Mouse (Mus musculus): ENCODE data around the gene Ak6. TPM values are rescaled to one million over a fixed set of nuclear protein-coding genes. Genes with fewer than 3 reads are reported as not detected.
A peak's percentile ranks its signal among the peaks of the same experiment; 100 is the strongest.

The Ak6 gene
- polyA plus RNA-seq, 1 experiment from 2014 or later: 219 TPM

DNA sequence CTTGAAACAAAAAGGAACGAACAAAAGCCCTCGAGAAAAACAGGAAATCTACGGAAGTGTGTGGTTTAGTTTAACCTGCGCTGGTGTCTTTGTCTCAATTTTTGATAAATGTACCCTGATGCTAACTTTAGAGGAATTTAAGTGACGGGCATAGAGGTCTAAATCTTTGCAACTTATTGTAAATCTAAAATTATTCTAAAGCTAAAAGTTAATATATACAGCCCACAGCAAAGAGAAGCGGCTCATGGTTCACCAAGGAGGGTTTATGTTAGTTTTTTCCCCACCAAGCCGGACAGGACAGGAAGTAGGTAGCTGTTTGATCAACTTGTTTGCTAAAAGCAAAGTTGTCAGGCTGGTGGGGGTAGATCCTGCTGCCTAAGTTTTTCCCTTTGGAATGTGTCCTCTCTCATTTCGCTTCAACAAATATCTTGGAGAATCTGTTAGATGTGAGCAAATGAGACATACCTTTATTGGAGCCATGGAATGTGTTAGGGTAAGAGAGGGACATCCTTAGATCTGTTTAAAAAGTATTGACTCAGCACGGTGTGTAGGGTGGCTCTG is 19.5 kb downstream of the Ak6 start:
- ATAC-seq (ENCODE audit: low read depth) (no peak), DNase-seq (no peak)
- WGBS (ENCODE audit: insufficient replicate concordance): 10% methylated on average over 9 of the region's 9 CpGs
- Histone ChIP-seq H3K36me3 (peaks cover 13% of the 10 kb centered on the region), H3K9me3 (replicated peaks) (no peaks in the 10 kb centered on the region), H3K27me3 (peaks cover 7% of the 10 kb centered on the region; the same call in 1 of the 2 replicates), H3K4me2 (peak overlapping the region; percentile 82), H3K27ac (peak overlapping the region; percentile 69), H3K9ac (peak overlapping the region; percentile 69), H3K4me1 (replicated peaks) (peaks cover 6% of the 10 kb centered on the region; the same call in 1 of the 2 replicates), H3K4me3 (replicated peaks) (peak overlapping the region; percentile 66)

DNA sequence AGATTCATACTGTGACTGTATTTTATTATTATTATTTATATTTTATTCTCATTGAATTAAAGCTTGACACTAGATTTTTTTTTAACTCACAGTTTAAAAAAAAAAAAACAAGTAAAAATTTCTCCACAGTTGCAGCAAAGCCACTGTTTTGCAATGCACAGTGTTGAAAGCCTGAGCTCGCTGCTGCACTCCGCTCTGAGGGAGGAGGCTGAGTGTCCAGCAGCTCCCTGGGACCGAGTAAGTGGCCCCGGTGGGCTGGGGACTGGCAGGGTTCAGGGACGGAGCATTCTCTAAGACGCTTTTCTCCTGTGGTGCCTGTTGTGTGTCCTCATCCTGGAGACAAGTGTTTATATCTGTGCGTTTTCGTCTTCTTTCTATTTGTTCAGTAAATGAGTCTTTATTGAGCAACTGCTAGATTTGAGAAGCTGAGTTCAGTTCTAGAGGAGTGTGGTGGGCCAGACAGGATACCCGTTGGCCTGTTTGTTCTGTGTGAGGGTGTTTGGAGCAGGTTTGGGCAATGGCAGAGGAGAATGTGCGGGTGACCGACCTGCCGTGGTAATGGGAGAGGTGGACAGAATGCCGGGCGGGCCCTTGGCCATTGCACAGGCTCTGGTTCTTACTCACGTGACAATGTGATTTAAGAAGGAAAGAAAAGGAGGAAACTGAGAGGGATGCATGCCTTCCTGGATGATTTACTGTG is 25.3 kb downstream of the Ak6 start:
- Histone ChIP-seq H3K36me3 (peaks cover 6% of the 10 kb centered on the region; the same call in 1 of the 2 replicates), H3K9ac (no peak overlapping the region), H3K27ac (peak overlapping the region; percentile 23; the same call in 1 of the 2 replicates), H3K27me3 (no peaks in the 10 kb centered on the region), H3K4me1 (replicated peaks) (no peaks in the 10 kb centered on the region), H3K4me2 (no peak overlapping the region), H3K4me3 (replicated peaks) (no peak overlapping the region; the same call in 1 of the 2 replicates), H3K9me3 (replicated peaks) (no peaks in the 10 kb centered on the region)
- WGBS (ENCODE audit: insufficient replicate concordance): 72% methylated on average over 15 of the region's 15 CpGs
- ATAC-seq (ENCODE audit: low read depth): no peak
- no peak for DNase-seq

DNA sequence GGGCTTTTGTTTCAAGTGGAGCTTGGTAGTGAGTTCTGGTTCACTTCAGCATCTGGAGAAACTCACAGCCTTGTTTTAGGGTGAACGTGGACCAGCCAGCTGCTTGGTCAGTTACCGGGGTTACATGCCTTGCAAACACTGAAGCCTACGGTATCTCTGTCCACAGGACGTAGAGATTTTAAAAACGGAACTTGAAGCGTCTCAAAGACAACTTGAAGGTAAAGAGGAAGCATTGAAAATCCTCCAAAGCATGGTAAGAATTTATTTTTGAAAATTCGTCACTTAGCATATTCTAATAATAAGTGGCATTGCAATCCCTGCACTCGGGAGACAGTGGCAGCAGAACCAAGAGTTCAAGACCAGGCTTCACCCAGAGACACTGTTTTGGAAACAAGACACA is 30.8 kb downstream of the Ak6 start:
- no peak for ATAC-seq (ENCODE audit: low read depth)
- Histone ChIP-seq H3K9ac (no peak overlapping the region), H3K4me1 (replicated peaks) (no peaks in the 10 kb centered on the region), H3K9me3 (replicated peaks) (no peaks in the 10 kb centered on the region), H3K36me3 (peaks cover 6% of the 10 kb centered on the region; the same call in 1 of the 2 replicates), H3K27me3 (no peaks in the 10 kb centered on the region), H3K4me3 (replicated peaks) (no peak overlapping the region), H3K4me2 (no peak overlapping the region), H3K27ac (no peak overlapping the region)
- no peak for DNase-seq
- 71% methylated on average over 8 of the region's 8 CpGs for WGBS (ENCODE audit: insufficient replicate concordance)

DNA sequence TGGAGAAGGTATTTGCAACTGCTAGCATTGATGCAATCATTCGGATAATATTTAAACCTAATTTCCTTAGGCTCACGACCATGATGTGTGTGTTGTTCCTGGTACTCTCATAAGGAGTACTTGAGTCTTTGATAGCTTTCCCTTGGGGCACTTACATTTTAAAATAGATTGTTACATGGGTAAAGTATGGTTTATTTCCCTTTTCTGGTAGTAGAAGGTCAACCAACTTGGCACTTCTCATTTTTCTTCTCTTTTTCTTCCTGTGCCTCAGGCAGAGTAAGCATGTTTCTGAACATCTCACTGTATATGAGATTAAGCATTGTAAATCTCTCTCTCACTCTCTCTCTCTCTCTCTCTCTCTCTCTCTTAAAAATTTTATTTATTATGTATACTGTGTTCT is 32.1 kb downstream of the Ak6 start:
- Histone ChIP-seq H3K27me3 (no peaks in the 10 kb centered on the region), H3K4me2 (no peak overlapping the region), H3K4me1 (replicated peaks) (no peaks in the 10 kb centered on the region), H3K4me3 (replicated peaks) (no peak overlapping the region), H3K9me3 (replicated peaks) (no peaks in the 10 kb centered on the region), H3K36me3 (peaks cover 4% of the 10 kb centered on the region; the same call in 1 of the 2 replicates), H3K9ac (no peak overlapping the region), H3K27ac (no peak overlapping the region)
- 60% methylated on average over 2 of the region's 2 CpGs for WGBS (ENCODE audit: insufficient replicate concordance)
- DNase-seq (no peak), ATAC-seq (ENCODE audit: low read depth) (no peak)

GRCm38 (mm10) chr13:100684355-100684754 is 33.6 kb downstream of the Ak6 start:
- no peak overlapping the region for H3K4me2 ChIP-seq
- no peaks in the 10 kb centered on the region for H3K27me3 ChIP-seq
- no peak overlapping the region for H3K9ac ChIP-seq
- H3K4me3 ChIP-seq (replicated peaks): no peak overlapping the region
- ATAC-seq (ENCODE audit: low read depth) (no peak), DNase-seq (peak; percentile 19)
- 66% methylated on average over 2 of the region's 2 CpGs for WGBS (ENCODE audit: insufficient replicate concordance)
- H3K36me3 ChIP-seq: no peaks in the 10 kb centered on the region
- no peaks in the 10 kb centered on the region for H3K4me1 ChIP-seq (replicated peaks)
- no peaks in the 10 kb centered on the region for H3K9me3 ChIP-seq (replicated peaks)
- no peak overlapping the region for H3K27ac ChIP-seq

DNA sequence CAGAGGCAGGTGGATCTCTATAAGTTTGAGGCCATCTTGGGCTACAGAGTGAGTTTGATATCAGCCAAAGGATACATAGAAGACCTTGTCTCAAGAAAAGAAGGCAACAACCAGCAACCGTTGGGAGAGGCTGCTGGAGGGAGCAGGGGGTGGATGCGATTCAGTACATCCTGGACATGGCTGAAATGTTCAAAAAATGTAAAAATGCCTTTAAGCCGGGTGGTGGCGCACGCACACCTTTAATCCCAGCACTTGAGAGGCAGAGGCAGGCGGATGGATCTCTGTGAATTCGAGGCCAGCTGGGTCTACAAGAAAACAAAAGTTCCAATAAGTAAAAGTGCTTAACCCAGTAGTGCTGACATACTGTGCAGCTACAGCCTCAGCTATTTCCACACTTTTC is 36.7 kb downstream of the Ak6 start:
- peaks cover 7% of the 10 kb centered on the region; the same call in 1 of the 2 replicates for H3K36me3 ChIP-seq
- no peak overlapping the region for H3K4me3 ChIP-seq (replicated peaks)
- H3K9me3 ChIP-seq (replicated peaks): no peaks in the 10 kb centered on the region
- H3K27me3 ChIP-seq: no peaks in the 10 kb centered on the region
- no peak overlapping the region for H3K4me2 ChIP-seq
- no peak overlapping the region for H3K9ac ChIP-seq
- DNase-seq: peak; percentile 10
- ATAC-seq (ENCODE audit: low read depth): no peak
- H3K4me1 ChIP-seq (replicated peaks): no peaks in the 10 kb centered on the region
- no peak overlapping the region for H3K27ac ChIP-seq
- 57% methylated on average over 7 of the region's 7 CpGs for WGBS (ENCODE audit: insufficient replicate concordance)

DNA sequence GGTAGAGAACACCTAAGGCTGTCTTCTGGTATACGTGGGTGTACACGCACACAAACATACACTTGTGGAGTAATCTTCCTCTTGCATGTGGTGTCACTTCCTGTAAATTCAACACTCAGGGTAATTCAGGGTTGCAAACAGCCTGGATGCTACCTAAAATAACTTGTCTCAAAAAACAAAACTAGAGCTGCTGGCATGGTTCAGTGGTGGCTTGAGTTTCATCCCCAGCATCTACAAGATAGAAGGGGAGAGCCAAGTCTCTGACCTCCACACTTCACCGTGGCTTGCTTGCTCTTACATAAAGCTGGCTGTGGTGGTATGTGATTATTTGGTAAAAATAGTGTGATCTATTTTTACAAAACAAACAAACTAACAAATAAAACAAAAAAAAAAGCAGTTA is 46.8 kb downstream of the Ak6 start:
- H3K4me1 ChIP-seq (replicated peaks): no peaks in the 10 kb centered on the region
- 68% methylated on average over 3 of the region's 3 CpGs for WGBS (ENCODE audit: insufficient replicate concordance)
- peaks cover 61% of the 10 kb centered on the region for H3K36me3 ChIP-seq
- H3K27ac ChIP-seq: no peak overlapping the region
- no peak overlapping the region for H3K4me3 ChIP-seq (replicated peaks)
- no peak for DNase-seq
- no peak for ATAC-seq (ENCODE audit: low read depth)
- no peak overlapping the region for H3K4me2 ChIP-seq
- H3K9me3 ChIP-seq (replicated peaks): no peaks in the 10 kb centered on the region
- H3K27me3 ChIP-seq: no peaks in the 10 kb centered on the region
- H3K9ac ChIP-seq: no peak overlapping the region

GRCm38 (mm10) chr13:100698866-100699265 is 48.1 kb downstream of the Ak6 start:
- Histone ChIP-seq H3K9me3 (replicated peaks) (no peaks in the 10 kb centered on the region), H3K9ac (no peak overlapping the region), H3K27me3 (no peaks in the 10 kb centered on the region), H3K4me2 (no peak overlapping the region), H3K4me3 (replicated peaks) (no peak overlapping the region), H3K4me1 (replicated peaks) (no peaks in the 10 kb centered on the region), H3K36me3 (peaks cover 74% of the 10 kb centered on the region), H3K27ac (no peak overlapping the region)
- ATAC-seq (ENCODE audit: low read depth) (no peak), DNase-seq (no peak)
- 93% methylated on average over 10 of the region's 10 CpGs for WGBS (ENCODE audit: insufficient replicate concordance)

DNA sequence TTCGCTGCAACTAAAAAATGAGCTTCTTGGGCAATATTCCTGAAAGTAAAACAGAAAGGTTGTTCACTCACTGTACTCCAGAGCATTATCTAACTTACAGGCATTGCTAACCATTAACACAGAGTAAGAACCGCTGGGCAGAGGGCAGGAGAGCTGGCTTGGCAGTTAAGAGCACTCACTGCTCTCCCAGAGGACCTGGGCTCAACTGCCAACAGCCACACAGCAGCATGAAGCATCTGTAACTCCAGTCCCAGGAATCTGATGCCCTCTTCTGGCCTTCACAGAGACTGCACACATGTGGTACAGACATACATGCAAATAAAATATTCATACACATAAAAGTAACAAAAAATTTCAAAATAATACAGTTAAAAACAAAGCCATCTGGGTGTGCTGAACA is 52.7 kb downstream of the Ak6 start:
- Histone ChIP-seq H3K4me3 (replicated peaks) (no peak overlapping the region), H3K4me2 (no peak overlapping the region), H3K27ac (no peak overlapping the region), H3K9ac (no peak overlapping the region), H3K4me1 (replicated peaks) (no peaks in the 10 kb centered on the region), H3K9me3 (replicated peaks) (no peaks in the 10 kb centered on the region), H3K27me3 (no peaks in the 10 kb centered on the region), H3K36me3 (peaks cover 88% of the 10 kb centered on the region)
- ATAC-seq (ENCODE audit: low read depth) (no peak), DNase-seq (no peak)
- 86% methylated on average over 2 of the region's 2 CpGs for WGBS (ENCODE audit: insufficient replicate concordance)

DNA sequence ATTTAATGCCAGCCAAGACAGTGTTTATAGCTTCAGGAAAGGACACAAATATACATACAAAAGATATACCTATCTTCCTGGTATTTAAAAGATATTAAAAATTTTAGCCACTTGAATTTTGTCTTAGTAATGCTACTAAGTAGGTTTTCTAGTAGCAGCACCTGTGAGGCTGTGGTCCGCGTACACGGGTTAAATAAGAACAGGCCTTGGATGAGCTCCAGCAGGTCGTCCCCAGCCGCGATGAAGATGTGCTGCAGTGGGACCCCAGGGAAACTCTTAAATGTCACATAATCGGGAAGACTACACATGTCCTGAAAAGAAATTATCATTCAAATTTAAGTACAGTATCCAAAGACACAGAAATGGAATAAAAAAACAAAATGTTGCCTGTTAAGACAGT is 55.4 kb downstream of the Ak6 start:
- DNase-seq (no peak), ATAC-seq (ENCODE audit: low read depth) (no peak)
- no peaks in the 10 kb centered on the region for H3K9me3 ChIP-seq (replicated peaks)
- H3K4me2 ChIP-seq: no peak overlapping the region
- peaks cover 89% of the 10 kb centered on the region for H3K36me3 ChIP-seq
- peaks cover 4% of the 10 kb centered on the region; the same call in 1 of the 2 replicates for H3K4me1 ChIP-seq (replicated peaks)
- no peaks in the 10 kb centered on the region for H3K27me3 ChIP-seq
- H3K4me3 ChIP-seq (replicated peaks): no peak overlapping the region
- 92% methylated on average over 7 of the region's 7 CpGs for WGBS (ENCODE audit: insufficient replicate concordance)
- no peak overlapping the region for H3K9ac ChIP-seq
- H3K27ac ChIP-seq: no peak overlapping the region

- WGBS (ENCODE audit: insufficient replicate concordance): 44% methylated on average over 6 of the region's 6 CpGs
- H3K36me3 ChIP-seq: peaks cover 78% of the 10 kb centered on the region
- ATAC-seq (ENCODE audit: low read depth): peak; percentile 43; the same call in 1 of the 2 replicates
These were observed 64.7 kb downstream of the Ak6 start for GRCm38 (mm10) chr13:100715467-100715866.

More at GRCm38 (mm10) chr13:100715467-100715866, 64.7 kb downstream of the Ak6 start:
- no peak overlapping the region for H3K4me3 ChIP-seq (replicated peaks)
- no peaks in the 10 kb centered on the region for H3K27me3 ChIP-seq
- H3K9me3 ChIP-seq (replicated peaks): no peaks in the 10 kb centered on the region
- no peak overlapping the region for H3K9ac ChIP-seq
- no peak overlapping the region for H3K27ac ChIP-seq
- no peak overlapping the region for H3K4me2 ChIP-seq
- peaks cover 11% of the 10 kb centered on the region for H3K4me1 ChIP-seq (replicated peaks)
- DNase-seq: no peak
